Mouse (Mus musculus) monocyte, adult 2 months (primary cell): ENCODE results near the gene Gm49354.
"Not testable (repeated sequence)": the region's sequence is repeated elsewhere in the genome, so short reads cannot be mapped to it uniquely, and the experiment has no call there.

Source experiments
- DNase-seq, 2 experiments: peaks; one replicate each; pipeline ENCODE4 v3.0.0; 2022; ENCODE audit warnings: low spot score in 2 of 2, low read depth in 1 of 2

The Gm49354 gene

GRCm38 (mm10) chr13:59713710-59714109 is 68.3 kb downstream of the Gm49354 start:
- DNase-seq: no peak

DNA sequence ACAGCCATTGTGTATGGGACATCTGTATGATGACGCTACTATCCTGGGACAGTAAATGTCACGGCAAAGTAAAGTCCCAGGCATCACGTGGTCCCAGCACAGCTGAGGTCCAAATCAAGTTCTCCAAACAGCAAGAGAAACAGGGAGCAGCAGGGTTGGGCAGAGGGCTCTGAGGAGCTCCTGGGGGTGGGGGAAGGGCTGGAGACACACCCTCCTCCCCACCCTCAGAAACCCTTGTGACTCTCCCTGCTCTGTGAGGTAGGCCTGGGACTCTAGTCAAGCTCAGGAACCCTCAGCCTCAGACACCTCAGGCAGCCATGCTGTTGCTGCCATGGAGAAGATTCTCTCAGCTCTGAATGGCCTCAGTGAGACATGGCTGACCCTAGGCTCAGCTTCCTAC is 70.1 kb downstream of the Gm49354 start, which contains the start of gene Spata31d1b:
Gene Spata31d1b, plus strand, starts transcription at position 301 of the 400 bp plus-strand sequence.
- not testable (repeated sequence) for DNase-seq

- DNase-seq: no peak
Measured at GRCm38 (mm10) chr13:59710230-59710629, 71.8 kb downstream of the Gm49354 start, which contains the start of gene Spata31d1a. TSS of gene Spata31d1a (minus strand) at chr13:59710330.
